Comparison of ENCODE assay signal across 16 mouse cellular contexts in genomic region chr14:118775554-118775953, GRCm38 (mm10). TPM values are rescaled to one million over a fixed set of nuclear protein-coding genes. Genes with fewer than 3 reads are reported as not detected.
DNase-seq lines count a peak whose midpoint lies in the region; ATAC-seq and TF ChIP-seq lines count a peak whose summit lies in the region.
"Had no signal": no experiment of that assay in that cellular context is flagged by ENCODE, and none has a peak within 500 bp of the region (broad histone marks: within the 10 kb centered on the region; RNA-seq: fewer than 3 reads in every experiment).

No protein-coding gene starts in this region.

- 97% methylated on average over 1 of the region's 1 CpGs for WGBS in kidney, adult 2 months
- WGBS in liver, embryonic 16.5 days (ENCODE audit: insufficient replicate concordance), result 65% methylated on average over 1 of the region's 1 CpGs

- no peaks in the 10 kb centered on the region for H3K36me3 ChIP-seq in kidney, adult 2 months (ENCODE audit: control insufficient read depth, insufficient read depth, low read length)
- H3K36me3 ChIP-seq in liver, embryonic 16.5 days (ENCODE audit: control insufficient read depth, insufficient read depth), result no peaks in the 10 kb centered on the region
- H3K36me3 ChIP-seq: limb, embryonic 15.5 days; lung, embryonic 15.5 days; midbrain, embryonic 15.5 days had no signal

- peak; percentile 3 for DNase-seq in gastrocnemius, postnatal 25 days
- no peak for DNase-seq in gastrocnemius, adult 2 months
- peak; percentile 3 for DNase-seq in kidney, postnatal 10 days
- no peak for DNase-seq in kidney, adult 2 months
- peak; percentile 8 to 10 for DNase-seq in right cerebral cortex, postnatal 10 days (ENCODE audit: low spot score in 2 of 2)
- DNase-seq in right cerebral cortex, adult 2 months (ENCODE audit: low spot score in 2 of 2), result no peak
- DNase-seq: cerebellum, adult 2 months; forebrain, postnatal 0 days; gastrocnemius, postnatal 36 days had no signal

- no peak overlapping the region for H3K4me2 ChIP-seq in liver, embryonic 16.5 days (ENCODE audit: low read depth, low read length)
- H3K4me2 ChIP-seq: hindbrain, embryonic 14.5 days; limb, embryonic 15.5 days; lung, embryonic 15.5 days; midbrain, embryonic 15.5 days had no signal

- ATAC-seq in liver, embryonic 16.5 days (ENCODE audit: low read depth), result 0 out of 2 replicates have a peak, but pooled peaks have one; percentile 8
- ATAC-seq: midbrain, embryonic 15.5 days had no signal

- H3K27ac ChIP-seq in gastrocnemius, adult 2 months, result no peak overlapping the region
- H3K27ac ChIP-seq in kidney, adult 2 months (ENCODE audit: insufficient read depth, low read depth, low read length), result no peak overlapping the region
- H3K27ac ChIP-seq in liver, embryonic 16.5 days (ENCODE audit: low read length), result no peak overlapping the region
- H3K27ac ChIP-seq: hindbrain, embryonic 14.5 days; kidney, postnatal 0 days; limb, embryonic 15.5 days; lung, embryonic 15.5 days; midbrain, embryonic 15.5 days had no signal

- no peak for TF ChIP-seq POLR2A in kidney, adult 2 months (IDR thresholded peaks at IDR 0.05; ENCODE audit: low read depth, low read length)

- TF ChIP-seq CTCF in gastrocnemius, adult 2 months (IDR thresholded peaks at IDR 0.05), result no peak
- TF ChIP-seq CTCF in kidney, adult 2 months (conservative IDR thresholded peaks at IDR 0.05; ENCODE audit: insufficient read depth, insufficient read length, low read depth, low read length), result no peak

- intact Hi-C loops in gastrocnemius, adult 2 months (cut with DNase I), result no loop called here

- H3K4me1 ChIP-seq in kidney, adult 2 months (ENCODE audit: control insufficient read depth, insufficient read depth, low read length), result no peaks in the 10 kb centered on the region
- H3K4me1 ChIP-seq in liver, embryonic 16.5 days (ENCODE audit: control insufficient read depth, low read depth, low read length), result no peaks in the 10 kb centered on the region; the same call in 1 of the 2 replicates
- H3K4me1 ChIP-seq: limb, embryonic 15.5 days; lung, embryonic 15.5 days; midbrain, embryonic 15.5 days had no signal

- no peaks in the 10 kb centered on the region for H3K9me3 ChIP-seq in liver, embryonic 16.5 days (replicated peaks; ENCODE audit: control insufficient read depth, low read length)
- H3K9me3 ChIP-seq: limb, embryonic 15.5 days; lung, embryonic 15.5 days; midbrain, embryonic 15.5 days had no signal

- H3K4me3 ChIP-seq in gastrocnemius, adult 2 months, result no peak overlapping the region
- no peak overlapping the region for H3K4me3 ChIP-seq in kidney, adult 2 months (ENCODE audit: insufficient read depth, low read depth, low read length)
- H3K4me3 ChIP-seq in liver, embryonic 16.5 days (ENCODE audit: low read depth, low read length), result no peak overlapping the region
- H3K4me3 ChIP-seq: limb, embryonic 15.5 days; lung, embryonic 15.5 days; megakaryocyte, embryonic 14.5 days; midbrain, embryonic 15.5 days had no signal

- H3K27me3 ChIP-seq in kidney, adult 2 months (replicated peaks; ENCODE audit: control insufficient read depth, insufficient read depth, low read length), result no peaks in the 10 kb centered on the region
- no peaks in the 10 kb centered on the region for H3K27me3 ChIP-seq in liver, embryonic 16.5 days (ENCODE audit: control insufficient read depth, insufficient read depth, low read depth, low read length)
- H3K27me3 ChIP-seq: limb, embryonic 15.5 days; lung, embryonic 15.5 days; midbrain, embryonic 15.5 days had no signal

- no peak overlapping the region for H3K9ac ChIP-seq in liver, embryonic 16.5 days (ENCODE audit: low read depth, low read length)
- H3K9ac ChIP-seq: forebrain, postnatal 0 days; hindbrain, embryonic 14.5 days; limb, embryonic 15.5 days; lung, embryonic 15.5 days; midbrain, embryonic 15.5 days had no signal

RNA-seq across cellular contexts. Expression of gene Cldn10, which starts 12.2 kb away (rescaled TPM):
- not detected for total RNA-seq in gastrocnemius, postnatal 25 days (2021)
- total RNA-seq in gastrocnemius, adult 2 months (2021), result not detected
- 230 and 232 TPM in 2 replicates for polyA plus RNA-seq in kidney, adult 2 months (2012; rRNA removed)
- polyA plus RNA-seq in liver, embryonic 16.5 days (2015; fragmentation: Nextera tagmentation; extraction: Ambion mirVana), result 0.43 and 1.3 TPM in 2 replicates
- total RNA-seq: gastrocnemius, postnatal 36 days had no signal

Comparison
In these comparisons a context has a peak if more than half of its experiments do, and no peak if none do; other contexts are left out.
1. DNase-seq: peak in gastrocnemius, postnatal 25 days (single experiment), kidney, postnatal 10 days (single experiment) and right cerebral cortex, postnatal 10 days (2 of 2); none in gastrocnemius, adult 2 months (single experiment), kidney, adult 2 months (single experiment) and right cerebral cortex, adult 2 months (0 of 2).